Mouse (Mus musculus) forebrain, embryonic 10.5 days (tissue): ENCODE measurements around the gene Aldh2. TPM values are rescaled to one million over a fixed set of nuclear protein-coding genes. Genes with fewer than 3 reads are reported as not detected.
"Not testable (repeated sequence)": the region's sequence is repeated elsewhere in the genome, so short reads cannot be mapped to it uniquely, and the experiment has no call there.

Source experiments
- DNase-seq: peaks from one replicate; pipeline ENCODE4 v3.0.0-alpha.2; 2017; ENCODE audit warnings: low spot score; ENCODE audit errors: extremely low spot score
- H3K27ac ChIP-seq: fragments of 300-500 bp; sonication (generic); 2 replicates; pipeline ENCODE4 v1.5.1; 2016; ENCODE audit warnings: mild to moderate bottlenecking
- H3K27me3 ChIP-seq: fragments of 300-500 bp; sonication (generic); 2 replicates; pipeline ENCODE4 v1.6.1; 2016; ENCODE audit warnings: mild to moderate bottlenecking; ENCODE audit not compliant: poor library complexity, severe bottlenecking
- H3K36me3 ChIP-seq: fragments of 300-500 bp; sonication (generic); replicated peaks from 2 replicates; pipeline ENCODE4 v1.6.1; 2016; ENCODE audit warnings: mild to moderate bottlenecking, moderate library complexity
- H3K4me1 ChIP-seq: fragments of 300-500 bp; sonication (generic); 2 replicates; pipeline ENCODE4 v1.6.1; 2016
- H3K4me3 ChIP-seq: fragments of 300-500 bp; sonication (generic); 2 replicates; pipeline ENCODE4 v1.5.1; 2016; ENCODE audit warnings: mild to moderate bottlenecking, moderate library complexity
- H3K9me3 ChIP-seq: fragments of 300-500 bp; sonication (generic); 2 replicates; pipeline ENCODE4 v1.6.1; 2016; ENCODE audit warnings: mild to moderate bottlenecking, moderate library complexity
- WGBS: fragments of 180-500 bp; shearing (Covaris S2); methylation state at CpG from one replicate; pipeline ENCODE4 v1.1.7; 2016; 5-methylcytosine and 5-hydroxymethylcytosine counted together
- polyA plus RNA-seq: library from polyadenylated mRNA; unstranded; fragments of >200 nt; fragmentation: Nextera tagmentation; extraction: Ambion mirVana; gene quantifications from 2 replicates; pipeline ENCODE4 v1.2.1, GENCODE M21; 2016

The Aldh2 gene
- polyA plus RNA-seq, 1 experiment from 2014 or later: 125 TPM

DNA sequence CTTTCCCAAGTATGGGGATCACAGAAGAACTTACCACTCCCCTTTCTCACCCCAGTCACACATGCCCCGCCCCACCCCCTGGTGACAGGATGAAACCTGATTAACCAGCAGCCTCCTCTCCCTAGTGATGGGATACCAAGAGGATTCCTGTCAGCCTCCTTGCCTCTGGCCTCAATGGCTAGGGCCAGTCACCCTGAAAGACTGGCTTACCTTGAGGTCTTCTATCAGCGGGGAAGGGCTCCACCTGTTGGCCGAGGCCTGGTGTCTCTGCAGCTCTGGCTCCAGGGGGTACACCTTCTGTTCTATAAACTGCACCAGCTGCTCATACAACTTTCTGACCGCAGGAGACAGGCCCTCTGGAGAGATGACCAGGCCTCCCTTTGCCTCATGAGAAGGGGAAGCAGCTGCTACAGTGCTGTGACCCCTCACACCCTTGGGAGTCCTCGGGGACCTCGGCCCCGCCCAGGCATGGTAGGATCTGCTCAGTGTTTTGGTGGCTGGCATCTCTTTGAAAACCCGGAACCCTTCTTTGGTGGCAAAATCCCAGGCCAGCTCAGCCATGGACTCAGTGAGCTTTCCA, 16.0 kb upstream of the Aldh2 start:
- H3K36me3 ChIP-seq, H3K4me1 ChIP-seq, DNase-seq, H3K27ac ChIP-seq, H3K9me3 ChIP-seq, H3K27me3 ChIP-seq, H3K4me3 ChIP-seq: not testable (repeated sequence)
- WGBS: 63% methylated on average over 8 of the region's 8 CpGs

DNA sequence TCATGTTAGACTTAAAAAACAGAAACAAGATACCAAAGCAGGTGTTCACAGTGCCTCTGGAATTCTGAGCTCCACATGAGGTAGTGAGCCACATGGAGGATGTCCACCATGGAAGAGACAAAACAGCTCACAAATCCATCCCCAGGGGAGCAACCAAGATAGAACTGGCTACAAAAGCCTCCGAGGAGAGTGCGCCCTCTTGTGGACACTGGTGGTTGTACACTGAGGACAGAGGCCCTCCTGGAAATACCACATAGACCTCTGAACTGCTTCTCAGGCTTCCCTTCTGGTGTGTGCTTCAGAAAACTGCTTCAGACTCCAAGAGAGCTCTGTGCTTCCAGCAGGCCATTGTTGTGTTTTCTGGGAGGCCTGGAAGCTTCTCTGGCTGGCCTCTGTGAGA, 12.5 kb upstream of the Aldh2 start:
- Histone ChIP-seq H3K27me3 (0 out of 2 replicates have a peak, but pooled peaks cover 3% of the 10 kb centered on the region), H3K4me3 (no peak overlapping the region)
- 4% methylated on average over 2 of the region's 2 CpGs for WGBS

DNA sequence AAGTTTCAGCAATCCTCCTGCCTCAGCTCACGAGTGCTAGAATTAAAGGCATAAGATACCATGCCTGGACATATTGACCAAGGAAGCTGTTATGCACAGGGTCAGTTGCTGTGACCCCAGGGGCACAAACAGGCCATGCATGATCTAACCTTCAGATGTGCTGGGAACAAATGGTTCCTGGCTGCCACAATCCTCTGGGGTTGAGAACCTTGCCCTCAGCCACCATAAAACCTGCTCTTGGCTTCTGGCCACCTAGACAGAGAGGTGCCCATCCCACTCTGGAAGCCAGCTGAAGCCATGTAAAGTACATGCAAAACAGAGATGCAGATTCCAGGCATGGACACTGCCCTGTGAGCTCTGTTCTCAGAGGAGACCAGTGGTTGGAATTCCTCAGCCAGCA, 10.2 kb upstream of the Aldh2 start:
- H3K9me3 ChIP-seq, H3K36me3 ChIP-seq, H3K4me1 ChIP-seq, DNase-seq, H3K27me3 ChIP-seq, H3K27ac ChIP-seq, H3K4me3 ChIP-seq: not testable (repeated sequence)
- WGBS: 84% methylated on average over 1 of the region's 1 CpGs

More for the DNA sequence above, 12.5 kb upstream of the Aldh2 start:
- peaks cover 6% of the 10 kb centered on the region for H3K4me1 ChIP-seq
- no peaks in the 10 kb centered on the region for H3K36me3 ChIP-seq
- no peaks in the 10 kb centered on the region for H3K9me3 ChIP-seq
- no peak overlapping the region for H3K27ac ChIP-seq
- peak; percentile 79 for DNase-seq

DNA sequence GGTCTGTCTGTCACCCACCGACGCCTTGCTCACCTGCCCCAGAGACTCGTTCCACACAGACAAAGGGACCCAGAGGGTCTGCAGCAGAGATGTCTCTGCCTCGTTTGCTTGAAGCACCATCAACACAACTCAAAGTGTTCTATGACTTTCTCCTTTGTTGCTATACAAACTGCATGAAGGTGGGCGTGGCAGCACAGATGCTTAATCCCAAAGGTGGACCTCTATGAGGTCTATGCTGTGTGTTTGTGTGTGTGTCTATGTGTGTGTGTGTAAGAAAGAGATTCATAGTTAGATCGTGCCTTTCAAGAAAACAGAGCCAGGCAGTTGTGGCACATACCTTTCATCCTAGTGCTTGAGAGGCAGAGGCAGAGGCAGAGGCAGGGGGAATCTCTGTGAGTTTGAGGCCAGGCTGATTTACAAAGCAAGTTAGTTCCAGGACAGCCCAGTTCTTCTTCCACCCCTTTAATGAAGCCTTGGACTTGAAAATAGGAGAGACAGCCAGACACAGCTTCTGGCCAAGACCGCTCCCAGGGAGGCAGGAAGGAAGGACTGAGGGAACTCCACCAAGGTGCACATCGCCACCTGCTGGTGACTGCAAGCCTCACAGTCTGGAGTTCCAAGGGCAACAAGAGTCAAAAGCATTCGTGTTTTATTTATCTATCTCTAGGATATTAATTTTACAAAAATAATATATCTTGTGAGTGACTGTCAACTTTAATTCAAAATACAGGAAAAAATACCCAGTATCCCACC, 8.1 kb upstream of the Aldh2 start:
- Histone ChIP-seq H3K9me3 (no peaks in the 10 kb centered on the region), H3K27me3 (0 out of 2 replicates have a peak, but pooled peaks cover 3% of the 10 kb centered on the region), H3K4me1 (peaks cover 13% of the 10 kb centered on the region), H3K36me3 (no peaks in the 10 kb centered on the region), H3K4me3 (no peak overlapping the region), H3K27ac (no peak overlapping the region)
- peak; percentile 81 for DNase-seq
- 36% methylated on average over 9 of the region's 9 CpGs for WGBS

DNA sequence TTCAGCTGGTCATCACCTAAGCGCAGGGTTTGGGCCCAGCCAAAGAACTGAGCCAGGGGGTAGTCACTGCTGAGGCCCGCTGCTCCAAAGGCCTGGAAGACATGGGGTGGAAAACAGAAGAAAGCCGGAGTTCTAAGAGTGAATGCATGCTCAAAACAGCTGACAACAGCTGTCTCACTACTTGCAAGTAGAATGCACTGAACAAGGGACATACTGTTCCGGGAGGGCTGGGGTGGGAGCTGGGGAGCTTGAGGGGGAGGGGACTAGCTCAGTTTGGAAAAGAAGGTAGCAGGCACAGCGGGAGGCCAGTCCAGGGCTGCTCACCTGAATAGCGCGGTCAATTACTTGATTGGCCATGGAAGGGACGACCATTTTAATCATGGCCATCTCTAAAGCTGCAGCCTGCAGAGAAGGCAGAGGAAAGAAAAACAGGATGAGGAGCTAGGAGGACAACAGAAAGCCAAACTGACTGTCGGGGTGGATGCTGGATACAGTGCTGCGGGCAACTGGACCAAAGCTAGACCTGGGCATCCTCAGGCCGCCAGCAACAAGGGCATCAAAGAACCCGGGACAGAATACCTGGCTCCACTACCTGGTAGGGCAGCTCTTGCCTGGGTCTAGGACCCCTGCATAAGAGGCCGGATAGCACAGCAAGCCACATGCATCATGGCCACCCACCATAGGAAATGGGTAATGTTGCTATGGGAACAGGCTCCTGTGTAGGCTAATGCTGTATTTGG, 5.4 kb upstream of the Aldh2 start:
- H3K27ac ChIP-seq: no peak overlapping the region
- 0 out of 2 replicates have a peak, but pooled peaks cover 3% of the 10 kb centered on the region for H3K27me3 ChIP-seq
- DNase-seq: no peak
- no peaks in the 10 kb centered on the region for H3K36me3 ChIP-seq
- H3K4me3 ChIP-seq: no peak overlapping the region
- WGBS: 59% methylated on average over 13 of the region's 13 CpGs
- peaks cover 17% of the 10 kb centered on the region for H3K4me1 ChIP-seq
- H3K9me3 ChIP-seq: no peaks in the 10 kb centered on the region

DNA sequence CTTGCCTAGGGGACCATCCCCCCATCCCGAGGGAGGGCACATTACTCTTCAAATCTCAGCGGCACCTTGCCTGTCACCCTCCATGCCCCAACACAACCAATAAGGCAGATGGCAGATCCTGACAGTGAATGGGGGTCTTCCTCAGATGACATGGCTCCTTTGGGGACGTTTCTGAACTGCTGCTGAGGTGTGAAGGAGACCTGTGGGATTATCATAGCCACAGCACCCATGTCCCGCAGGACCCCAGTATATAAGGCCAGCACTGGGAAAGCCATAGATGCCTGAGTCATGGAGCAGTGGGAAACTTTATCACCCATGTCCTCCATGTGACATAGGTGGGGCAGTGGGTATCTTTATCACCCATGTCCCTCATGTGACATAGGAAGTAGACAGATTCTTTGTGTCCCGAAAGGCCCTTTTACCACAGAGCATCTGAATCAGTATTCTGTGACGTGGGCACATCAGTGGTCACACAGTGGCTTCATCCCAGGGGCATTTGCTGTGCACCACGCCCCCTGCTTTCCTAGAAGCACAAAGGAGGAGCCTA, 4.4 kb upstream of the Aldh2 start:
- 83% methylated on average over 7 of the region's 7 CpGs for WGBS
- H3K4me1 ChIP-seq: peaks cover 27% of the 10 kb centered on the region
- no peak for DNase-seq

DNA sequence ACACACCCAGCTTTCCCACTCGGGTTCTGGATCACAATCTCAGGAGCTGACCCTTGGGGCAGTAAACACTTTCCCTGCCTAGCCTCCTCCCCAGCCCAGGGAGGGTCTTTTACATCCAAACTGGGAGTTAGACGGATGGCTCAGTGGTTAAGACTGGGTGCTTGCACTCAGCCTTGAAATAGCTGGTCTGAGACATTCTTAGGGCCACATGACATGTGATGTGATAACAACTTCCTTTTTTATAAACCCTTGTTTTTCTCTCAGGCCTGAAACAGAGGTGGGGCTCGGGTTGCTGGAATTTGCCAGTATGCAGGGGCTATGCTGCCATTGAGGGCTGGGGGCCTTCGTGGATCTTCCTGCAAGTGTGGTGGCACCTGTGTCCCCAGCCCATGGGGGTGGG, 3.7 kb upstream of the Aldh2 start:
- Histone ChIP-seq H3K9me3 (no peaks in the 10 kb centered on the region), H3K27me3 (peaks cover 9% of the 10 kb centered on the region), H3K27ac (no peak overlapping the region), H3K4me1 (peaks cover 34% of the 10 kb centered on the region), H3K36me3 (no peaks in the 10 kb centered on the region), H3K4me3 (no peak overlapping the region)
- WGBS: 82% methylated on average over 4 of the region's 4 CpGs
- DNase-seq: no peak

More for the DNA sequence above, 4.4 kb upstream of the Aldh2 start:
- Histone ChIP-seq H3K9me3 (no peaks in the 10 kb centered on the region), H3K27ac (no peak overlapping the region), H3K4me3 (no peak overlapping the region), H3K36me3 (no peaks in the 10 kb centered on the region), H3K27me3 (0 out of 2 replicates have a peak, but pooled peaks cover 3% of the 10 kb centered on the region)

DNA sequence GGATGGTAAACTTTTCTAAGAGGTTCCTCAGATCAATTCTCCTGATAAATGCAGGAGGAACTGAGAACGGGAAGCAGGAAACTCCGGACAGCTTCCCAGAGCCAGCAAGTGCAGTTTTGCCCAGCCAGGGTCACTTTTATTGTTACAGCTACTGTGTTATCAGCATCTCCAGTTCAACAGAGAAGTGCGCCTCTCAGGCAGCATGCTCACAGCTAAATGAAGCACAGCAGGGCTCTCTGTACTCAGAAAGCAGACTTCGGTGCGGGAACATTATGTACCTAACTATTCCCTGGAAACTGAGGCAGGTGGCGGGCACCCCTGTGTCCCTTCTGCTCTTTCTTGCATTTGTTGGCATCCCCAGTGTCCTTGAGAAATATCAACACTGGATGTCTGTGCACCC, 2.6 kb upstream of the Aldh2 start:
- DNase-seq: no peak
- Histone ChIP-seq H3K27me3 (peaks cover 7% of the 10 kb centered on the region), H3K4me3 (no peak overlapping the region), H3K36me3 (no peaks in the 10 kb centered on the region), H3K4me1 (peaks cover 32% of the 10 kb centered on the region), H3K9me3 (no peaks in the 10 kb centered on the region), H3K27ac (no peak overlapping the region)
- WGBS: 85% methylated on average over 6 of the region's 6 CpGs

DNA sequence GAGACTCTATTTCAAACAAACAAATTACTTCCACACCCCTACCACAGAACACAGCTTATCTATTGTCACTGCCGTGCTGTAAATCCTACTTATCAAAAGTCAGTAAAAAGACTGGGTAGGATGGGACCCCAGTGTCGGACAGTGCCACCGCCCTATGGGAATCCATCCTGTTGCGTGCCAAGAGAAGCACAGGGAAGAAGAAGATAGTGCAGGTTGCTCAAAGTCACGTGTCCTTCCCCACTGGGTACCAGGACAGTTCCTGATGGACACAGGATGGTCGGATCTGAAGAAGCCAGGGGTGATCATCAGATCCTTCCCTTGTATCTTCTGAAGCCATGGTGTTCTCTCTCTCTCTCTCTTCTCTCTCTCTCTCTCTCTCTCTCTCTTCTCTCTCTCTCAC, 2.1 kb upstream of the Aldh2 start:
- Histone ChIP-seq H3K27ac (no peak overlapping the region), H3K4me3 (no peak overlapping the region), H3K9me3 (no peaks in the 10 kb centered on the region), H3K4me1 (peaks cover 33% of the 10 kb centered on the region), H3K36me3 (no peaks in the 10 kb centered on the region), H3K27me3 (peaks cover 7% of the 10 kb centered on the region)
- no peak for DNase-seq
- 87% methylated on average over 6 of the region's 6 CpGs for WGBS

DNA sequence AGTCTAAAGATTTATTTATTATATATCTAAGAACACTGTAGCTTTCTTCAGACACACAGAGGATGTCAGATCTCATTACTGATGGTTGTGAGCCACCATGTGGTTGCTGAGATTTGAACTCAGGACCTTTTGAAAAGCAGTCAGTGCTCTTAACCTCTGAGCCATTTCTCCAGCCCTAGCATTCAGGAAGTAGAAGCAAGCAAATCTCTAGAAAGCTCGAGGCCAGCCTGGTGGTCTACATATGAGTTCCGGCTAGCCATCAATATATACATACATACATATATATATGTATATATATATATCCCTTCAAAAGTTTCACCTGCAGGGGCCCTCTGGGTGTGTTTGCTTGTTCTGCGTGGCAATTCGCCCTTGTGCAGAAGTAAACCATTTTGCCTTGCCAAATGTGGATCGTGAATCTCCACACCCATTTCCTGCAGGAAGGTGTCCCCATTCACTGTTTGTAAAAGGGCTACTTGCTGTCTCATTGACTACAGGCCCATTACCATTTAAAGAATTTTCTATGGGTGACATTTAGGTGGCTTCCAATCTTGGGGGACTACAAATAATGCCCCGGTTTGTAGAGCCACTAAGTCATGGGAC, 1.2 kb upstream of the Aldh2 start:
- no peak for DNase-seq

DNA sequence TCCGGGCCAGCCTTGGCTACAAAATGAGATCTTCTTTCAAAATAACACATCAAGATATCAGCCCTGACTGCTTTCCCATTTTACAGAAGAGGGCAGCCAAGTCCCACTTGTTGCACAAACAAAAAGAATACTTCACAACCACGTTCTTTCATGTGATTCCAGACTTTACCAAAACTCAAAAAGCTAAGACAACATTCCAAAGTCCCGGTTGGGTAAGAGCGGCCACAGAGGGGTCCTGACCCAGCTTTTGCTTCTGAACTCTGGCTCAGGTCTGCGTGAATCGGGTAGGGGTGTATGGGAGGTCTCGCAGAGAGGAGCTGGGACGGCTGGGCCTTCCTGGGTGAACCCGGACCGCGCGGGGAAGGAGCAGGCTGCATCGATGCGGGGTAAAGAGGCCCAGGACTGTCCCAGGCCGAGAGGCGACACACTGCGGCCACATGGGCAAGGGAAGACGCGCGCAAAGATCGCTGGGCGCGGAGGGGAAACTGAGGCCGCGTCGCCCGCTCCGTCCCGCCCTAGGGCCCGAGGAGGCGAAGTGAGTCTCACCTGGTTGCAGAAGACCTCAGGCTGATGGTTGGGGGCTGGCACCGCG, 712 bp downstream of the Aldh2 start:
- H3K27me3 ChIP-seq: peaks cover 7% of the 10 kb centered on the region
- H3K9me3 ChIP-seq: no peaks in the 10 kb centered on the region
- DNase-seq: no peak
- WGBS: 4% methylated on average over 33 of the region's 33 CpGs
- peaks cover 26% of the 10 kb centered on the region for H3K4me1 ChIP-seq
- peak overlapping the region; percentile 86 for H3K4me3 ChIP-seq
- no peaks in the 10 kb centered on the region for H3K36me3 ChIP-seq
- peak overlapping the region; percentile 84 for H3K27ac ChIP-seq

More for the DNA sequence above, 1.2 kb upstream of the Aldh2 start:
- H3K36me3 ChIP-seq: no peaks in the 10 kb centered on the region
- H3K4me3 ChIP-seq: peak overlapping the region; percentile 86; the same call in 1 of the 2 replicates
- H3K9me3 ChIP-seq: no peaks in the 10 kb centered on the region
- H3K27ac ChIP-seq: no peak overlapping the region
- H3K4me1 ChIP-seq: peaks cover 33% of the 10 kb centered on the region
- H3K27me3 ChIP-seq: peaks cover 7% of the 10 kb centered on the region
- WGBS: 89% methylated on average over 6 of the region's 6 CpGs
